Mouse (Mus musculus) left cerebral cortex, postnatal 36 days (tissue): ENCODE measurements around the gene Chp1. TPM values are rescaled to one million over a fixed set of nuclear protein-coding genes. Genes with fewer than 3 reads are reported as not detected.
"Not testable (repeated sequence)": the region's sequence is repeated elsewhere in the genome, so short reads cannot be mapped to it uniquely, and the experiment has no call there.

Experiments used
- DNase-seq, 2 experiments: peaks; one replicate each; pipeline ENCODE4 v3.0.0; 2021 to 2022; ENCODE audit warnings: low spot score in 2 of 2, mixed read lengths in 1 of 2
- intact Hi-C: fragments of 180-260 bp; cut with DNase I; formaldehyde crosslinking; loops from one replicate; pipeline ENCODE4 v1.15.1; 2025
- total RNA-seq, 2 experiments: library from RNA; stranded (reverse); gene quantifications; 2 replicates each; pipeline ENCODE4 v1.2.3; 2021

Chp1 gene
- total RNA-seq, 2 experiments from 2014 or later, result 168 to 175 TPM

DNA sequence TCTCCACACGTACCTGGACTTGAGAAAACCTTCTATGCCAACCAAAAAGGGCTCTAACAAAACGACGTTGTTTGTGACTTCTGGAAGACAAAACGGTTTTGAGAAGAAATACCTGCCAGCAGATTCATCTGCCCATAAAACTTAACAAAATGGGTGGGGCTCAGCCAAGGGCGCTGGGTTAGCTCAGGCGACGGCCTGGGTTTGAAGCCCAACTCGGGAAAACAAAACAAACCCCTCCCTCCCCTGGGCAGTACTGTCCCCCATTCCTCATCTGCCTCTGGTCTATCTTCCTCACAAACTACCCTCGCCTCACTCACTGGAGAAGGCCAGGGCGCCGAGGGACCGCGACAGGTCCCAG lies 70.3 kb downstream of the Chp1 start:
- DNase-seq, result no peak
- intact Hi-C loops, result no loop called here

GRCm38 (mm10) chr2:119618199-119618982 lies 70.9 kb downstream of the Chp1 start, which contains the start of the genes Nusap1 and Oip5:
Gene Nusap1 (plus strand): TSS chr2:119618298.
Gene Oip5 (minus strand): TSS chr2:119618469.
- intact Hi-C loops, result no loop called here

GRCm38 (mm10) chr2:119619002-119619401 lies 71.5 kb downstream of the Chp1 start:
- DNase-seq, intact Hi-C loops: not testable (repeated sequence)

More at GRCm38 (mm10) chr2:119618199-119618982, 70.9 kb downstream of the Chp1 start, which contains the start of the genes Nusap1 and Oip5:
- peak; percentile 89 to 91 for DNase-seq

DNA sequence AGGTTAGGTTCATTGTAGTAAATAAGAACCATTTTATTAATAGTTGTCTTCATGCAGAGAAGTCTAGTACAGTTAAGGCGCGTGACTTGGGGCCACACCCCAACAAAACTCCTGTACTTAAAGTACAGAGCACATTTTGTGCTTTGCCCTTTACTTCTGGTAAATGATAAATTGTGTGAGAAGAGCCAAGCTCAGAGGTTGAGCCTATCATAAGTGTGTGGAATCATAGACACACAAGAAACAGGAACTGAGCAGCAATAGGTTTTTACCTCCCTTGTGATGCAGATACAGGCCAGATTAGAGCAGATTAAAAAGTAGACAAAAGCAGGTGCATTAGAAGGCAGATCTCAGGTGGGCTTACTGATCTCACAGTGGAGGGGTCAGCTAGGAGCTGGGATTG lies 73.8 kb downstream of the Chp1 start:
- intact Hi-C loops, result no loop called here
- no peak for DNase-seq

Other genes starting within 250 kb of the Chp1 start
- gene Dll4, start 221.9 kb upstream of the Chp1 start, total RNA-seq, result 1 to 10 TPM; 3.2 to 3.8 TPM
- gene Chac1, start 196.5 kb upstream of the Chp1 start, total RNA-seq, result 1 to 10 TPM; 8.2 to 8.9 TPM
- 10 to 100 TPM; 19.8 to 23.3 TPM for gene Ino80, start 70.0 kb upstream of the Chp1 start, total RNA-seq
- gene Exd1, start 70 bp upstream of the Chp1 start, total RNA-seq, result under 1 TPM; 0.48 to 0.91 TPM
- under 1 TPM; 0.39 to 0.62 TPM for gene Nusap1, start 70.6 kb downstream of the Chp1 start, total RNA-seq
- gene Oip5, start 70.8 kb downstream of the Chp1 start, total RNA-seq, result 1 to 10 TPM; 1.6 to 1.7 TPM
- gene Ndufaf1, start 115.1 kb downstream of the Chp1 start, total RNA-seq, result 10 to 100 TPM; 28.4 to 29.3 TPM
- 10 to 100 TPM; 57.8 to 62.8 TPM for gene Rtf1, start 127.4 kb downstream of the Chp1 start, total RNA-seq
- 100 to 1,000 TPM; 199 to 221 TPM for gene Itpka, start 194.6 kb downstream of the Chp1 start, total RNA-seq
- gene Ltk, start 212.7 kb downstream of the Chp1 start, total RNA-seq, result 10 to 100 TPM; 18.8 to 23.4 TPM
- 10 to 100 TPM; 19.4 to 20.6 TPM for gene Rpap1, start 239.8 kb downstream of the Chp1 start, total RNA-seq